Comparison of ENCODE assay signal across 8 mouse cellular contexts in the genomic region with DNA sequence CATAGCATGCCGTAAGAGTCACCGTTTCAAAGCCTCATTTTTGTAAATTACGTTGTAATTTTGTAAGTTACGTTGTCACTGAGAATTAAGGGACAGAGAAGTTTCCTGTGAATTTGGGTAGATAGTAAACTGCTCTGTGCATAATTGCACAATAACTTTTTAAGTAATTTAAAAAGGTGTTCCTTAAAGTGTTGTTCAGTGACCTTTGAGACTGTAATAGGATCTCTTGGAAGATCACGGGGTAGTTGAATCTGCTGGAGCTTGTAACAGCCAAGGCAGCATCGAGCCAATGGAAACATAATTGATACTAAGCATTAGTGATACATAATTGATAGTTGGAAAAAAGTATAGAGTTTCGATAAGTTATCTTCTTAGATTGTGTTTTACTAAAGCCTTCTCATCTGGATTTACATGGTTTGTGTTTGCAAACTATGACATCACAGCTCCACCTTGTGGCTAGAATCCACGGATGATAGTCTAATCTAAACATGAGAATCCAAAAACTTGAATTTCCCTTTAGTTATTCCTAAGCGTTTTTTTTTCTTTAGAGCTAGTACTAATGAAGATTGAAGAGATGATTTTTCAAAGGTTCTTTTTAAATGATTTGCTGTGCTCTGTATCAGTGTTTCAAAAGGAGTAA.
DNase-seq lines count a peak whose midpoint lies in the region; ATAC-seq and TF ChIP-seq lines count a peak whose summit lies in the region.
"Had no signal": no experiment of that assay in that cellular context is flagged by ENCODE, and none has a peak within 500 bp of the region (broad histone marks: within the 10 kb centered on the region; RNA-seq: fewer than 3 reads in every experiment).

No protein-coding gene starts in this region.

- H3K9me3 ChIP-seq in midbrain, embryonic 11.5 days (ENCODE audit: control insufficient read depth, low read length) = no peaks in the 10 kb centered on the region
- no peaks in the 10 kb centered on the region for H3K9me3 ChIP-seq in midbrain, embryonic 16.5 days (replicated peaks; ENCODE audit: control insufficient read depth, low read length, poor library complexity, severe bottlenecking)
- H3K9me3 ChIP-seq in heart, postnatal 0 days (replicated peaks; ENCODE audit: control insufficient read depth, low read length) = no peaks in the 10 kb centered on the region
- H3K9me3 ChIP-seq: stomach, embryonic 15.5 days had no signal

- H3K9ac ChIP-seq in midbrain, embryonic 11.5 days (ENCODE audit: low read length) = no peak overlapping the region
- no peak overlapping the region for H3K9ac ChIP-seq in midbrain, embryonic 16.5 days (ENCODE audit: low read depth, low read length)
- H3K9ac ChIP-seq in heart, postnatal 0 days (replicated peaks; ENCODE audit: low read depth, low read length) = no peak overlapping the region
- H3K9ac ChIP-seq: stomach, embryonic 15.5 days had no signal

- DNase-seq in midbrain, embryonic 11.5 days (ENCODE audit: low spot score, missing footprints) = no peak
- peak; percentile 80 for DNase-seq in NIH3T3 (ENCODE audit: low read depth)
- DNase-seq in c-Kit-positive CD71-positive TER-119-positive erythroid progenitor cells, embryonic 14.5 days (ENCODE audit: low spot score) = peak; percentile 7
- peak; percentile 35 for DNase-seq in heart, postnatal 0 days (ENCODE audit: low spot score)
- DNase-seq in layer of hippocampus, postnatal 14 days (ENCODE audit: low spot score in 2 of 2) = peak; percentile 46 to 79
- DNase-seq in right cerebral cortex, postnatal 10 days (ENCODE audit: low spot score in 2 of 2) = peak; percentile 69 to 78

- H3K27me3 ChIP-seq in midbrain, embryonic 11.5 days (ENCODE audit: control insufficient read depth, insufficient read depth, low read length) = no peaks in the 10 kb centered on the region
- H3K27me3 ChIP-seq in midbrain, embryonic 16.5 days (ENCODE audit: control insufficient read depth, insufficient read depth, low read depth, low read length) = no peaks in the 10 kb centered on the region
- H3K27me3 ChIP-seq in heart, postnatal 0 days (ENCODE audit: control insufficient read depth, insufficient read depth, low read length) = no peaks in the 10 kb centered on the region
- H3K27me3 ChIP-seq: stomach, embryonic 15.5 days had no signal

- no peak for TF ChIP-seq EP300 in heart, postnatal 0 days (IDR thresholded peaks at IDR 0.05; ENCODE audit: low read depth)

- WGBS in midbrain, embryonic 11.5 days = 71% methylated on average over 9 of the region's 9 CpGs
- 69% methylated on average over 9 of the region's 9 CpGs for WGBS in midbrain, embryonic 16.5 days
- WGBS in heart, postnatal 0 days = 59% methylated on average over 9 of the region's 9 CpGs

- TF ChIP-seq CTCF in heart, postnatal 0 days (IDR thresholded peaks at IDR 0.05; ENCODE audit: low read depth) = peak; percentile 69

- H3K36me3 ChIP-seq in midbrain, embryonic 11.5 days (ENCODE audit: control insufficient read depth, insufficient read depth, low read length) = no peaks in the 10 kb centered on the region
- no peaks in the 10 kb centered on the region for H3K36me3 ChIP-seq in midbrain, embryonic 16.5 days (ENCODE audit: control insufficient read depth, insufficient read depth, low read length)
- H3K36me3 ChIP-seq in heart, postnatal 0 days (replicated peaks; ENCODE audit: control insufficient read depth, insufficient read depth, low read length) = peaks cover 18% of the 10 kb centered on the region

- no peak overlapping the region for H3K27ac ChIP-seq in midbrain, embryonic 11.5 days (ENCODE audit: low read depth, low read length)
- H3K27ac ChIP-seq in midbrain, embryonic 16.5 days (ENCODE audit: low read length) = no peak overlapping the region
- H3K27ac ChIP-seq in heart, postnatal 0 days (ENCODE audit: low read depth) = no peak overlapping the region
- H3K27ac ChIP-seq: stomach, embryonic 15.5 days had no signal

- no peaks in the 10 kb centered on the region for H3K4me1 ChIP-seq in midbrain, embryonic 11.5 days (ENCODE audit: control insufficient read depth, insufficient read depth, low read length)
- no peaks in the 10 kb centered on the region for H3K4me1 ChIP-seq in midbrain, embryonic 16.5 days (ENCODE audit: control insufficient read depth, insufficient read depth, low read length)
- no peaks in the 10 kb centered on the region for H3K4me1 ChIP-seq in heart, postnatal 0 days (ENCODE audit: control insufficient read depth, insufficient read depth)
- H3K4me1 ChIP-seq: stomach, embryonic 15.5 days had no signal

- 0 out of 2 replicates have a peak, but pooled peaks have one; percentile 33 for ATAC-seq in midbrain, embryonic 11.5 days (ENCODE audit: low FRiP score)
- ATAC-seq in midbrain, embryonic 16.5 days = no peak
- ATAC-seq in heart, postnatal 0 days (ENCODE audit: insufficient read depth, low read depth) = no peak

- no peak overlapping the region for H3K4me2 ChIP-seq in midbrain, embryonic 11.5 days
- H3K4me2 ChIP-seq in midbrain, embryonic 16.5 days (ENCODE audit: low read length) = no peak overlapping the region
- no peak overlapping the region for H3K4me2 ChIP-seq in heart, postnatal 0 days (ENCODE audit: low read depth, low read length)
- H3K4me2 ChIP-seq: stomach, embryonic 15.5 days had no signal

- no peak overlapping the region for H3K4me3 ChIP-seq in midbrain, embryonic 11.5 days (ENCODE audit: low read depth, low read length)
- H3K4me3 ChIP-seq in midbrain, embryonic 16.5 days (ENCODE audit: low read depth, low read length) = no peak overlapping the region
- no peak overlapping the region for H3K4me3 ChIP-seq in heart, postnatal 0 days (ENCODE audit: low read depth, low read length)
- H3K4me3 ChIP-seq: stomach, embryonic 15.5 days had no signal
